ENCODE assay signal across 10 mouse cellular contexts in genomic region chr11:80335609-80336350, GRCm38 (mm10). TPM values are rescaled to one million over a fixed set of nuclear protein-coding genes. Genes with fewer than 3 reads are reported as not detected.
A peak's percentile ranks its signal among the peaks of the same experiment; 100 is the strongest.
DNase-seq lines count a peak whose midpoint lies in the region; ATAC-seq and TF ChIP-seq lines count a peak whose summit lies in the region.
"Had no signal": no experiment of that assay in that cellular context is flagged by ENCODE, and none has a peak within 500 bp of the region (broad histone marks: within the 10 kb centered on the region; RNA-seq: fewer than 3 reads in every experiment).

No protein-coding gene starts in this region.

- no peak for TF ChIP-seq POLR2A in kidney, adult 2 months (IDR thresholded peaks at IDR 0.05; ENCODE audit: low read depth, low read length)
- no peak for TF ChIP-seq POLR2A in olfactory bulb, adult 2 months (IDR thresholded peaks at IDR 0.05; ENCODE audit: insufficient read depth, low read depth, low read length)

- WGBS in kidney, adult 2 months = 12% methylated on average over 7 of the region's 7 CpGs
- 3% methylated on average over 7 of the region's 7 CpGs for WGBS in hindbrain, embryonic 15.5 days
- WGBS in olfactory bulb, adult 2 months = 28% methylated on average over 7 of the region's 7 CpGs

- DNase-seq in kidney, postnatal 14 days = peak; percentile 8
- no peak for DNase-seq in kidney, adult 2 months
- DNase-seq in embryo, embryonic 11.5 days (ENCODE audit: low read depth, low spot score) = peak; percentile 37
- no peak for DNase-seq in layer of hippocampus, postnatal 36 days
- no peak for DNase-seq in c-Kit-positive CD71-positive TER-119-positive erythroid progenitor cells, embryonic 14.5 days (ENCODE audit: low spot score)
- no peak for DNase-seq in gastrocnemius, postnatal 10 days

- H3K27me3 ChIP-seq in kidney, adult 2 months (replicated peaks; ENCODE audit: control insufficient read depth, insufficient read depth, low read length) = no peaks in the 10 kb centered on the region
- no peaks in the 10 kb centered on the region for H3K27me3 ChIP-seq in hindbrain, embryonic 15.5 days

- 0 out of 2 replicates have a peak overlapping the region, but pooled peaks have one; percentile 7 for H3K4me2 ChIP-seq in hindbrain, embryonic 15.5 days
- H3K4me2 ChIP-seq: limb, embryonic 13.5 days had no signal

- H3K36me3 ChIP-seq in kidney, adult 2 months (ENCODE audit: control insufficient read depth, insufficient read depth, low read length) = no peaks in the 10 kb centered on the region
- H3K36me3 ChIP-seq in hindbrain, embryonic 15.5 days = no peaks in the 10 kb centered on the region
- H3K36me3 ChIP-seq: limb, embryonic 13.5 days had no signal

- no peak overlapping the region for H3K4me3 ChIP-seq in kidney, adult 2 months (ENCODE audit: insufficient read depth, low read depth, low read length)
- H3K4me3 ChIP-seq in hindbrain, embryonic 15.5 days = no peak overlapping the region
- no peak overlapping the region for H3K4me3 ChIP-seq in olfactory bulb, adult 2 months (ENCODE audit: insufficient read depth, low read depth, low read length)
- H3K4me3 ChIP-seq: limb, embryonic 13.5 days had no signal

- peak; percentile 72 for ATAC-seq in hindbrain, embryonic 15.5 days (ENCODE audit: low FRiP score, low read depth)
- ATAC-seq: CD4-positive, CD25-positive, alpha-beta regulatory T cell, adult 4 months had no signal

- H3K4me1 ChIP-seq in kidney, adult 2 months (ENCODE audit: control insufficient read depth, insufficient read depth, low read length) = no peaks in the 10 kb centered on the region
- peaks cover 18% of the 10 kb centered on the region for H3K4me1 ChIP-seq in hindbrain, embryonic 15.5 days (replicated peaks)
- H3K4me1 ChIP-seq in olfactory bulb, adult 2 months (ENCODE audit: control insufficient read depth, insufficient read depth, low read length) = peaks cover 24% of the 10 kb centered on the region
- H3K4me1 ChIP-seq: limb, embryonic 13.5 days had no signal

- no peaks in the 10 kb centered on the region for H3K9me3 ChIP-seq in hindbrain, embryonic 15.5 days
- H3K9me3 ChIP-seq: limb, embryonic 13.5 days had no signal

- TF ChIP-seq CTCF in kidney, adult 2 months (conservative IDR thresholded peaks at IDR 0.05; ENCODE audit: insufficient read depth, insufficient read length, low read depth, low read length) = no peak
- no peak for TF ChIP-seq CTCF in olfactory bulb, adult 2 months (IDR thresholded peaks at IDR 0.05; ENCODE audit: insufficient read depth, low read depth, low read length)

- no peak overlapping the region for H3K27ac ChIP-seq in kidney, adult 2 months (ENCODE audit: insufficient read depth, low read depth, low read length)
- H3K27ac ChIP-seq in hindbrain, embryonic 15.5 days (replicated peaks) = peak overlapping the region; percentile 65
- peak overlapping the region; percentile 59; the same call in 1 of the 2 replicates for H3K27ac ChIP-seq in olfactory bulb, adult 2 months (ENCODE audit: insufficient read depth, low read depth, low read length)
- H3K27ac ChIP-seq: limb, embryonic 13.5 days had no signal

- no peak overlapping the region for H3K9ac ChIP-seq in hindbrain, embryonic 15.5 days
- H3K9ac ChIP-seq: limb, embryonic 13.5 days had no signal

RNA-seq across cellular contexts. Expression of gene Rhbdl3, which starts 35.1 kb away (rescaled TPM):
- 2.6 and 2.8 TPM in 2 replicates for polyA plus RNA-seq in kidney, adult 2 months (2012; rRNA removed)
- 6.9 and 8.1 TPM in 2 replicates for polyA plus RNA-seq in hindbrain, embryonic 15.5 days (2015; fragmentation: Nextera tagmentation; extraction: Ambion mirVana)
- not detected in 2 replicates for polyA plus RNA-seq in olfactory bulb, adult 2 months (2012; ENCODE audit: insufficient read depth, insufficient read length, low replicate concordance, missing spikeins)
- 10 to 100 TPM; 25.0 to 29.2 TPM for total RNA-seq in layer of hippocampus, postnatal 36 days (2021)
- 10 to 100 TPM; 11.3 to 14.0 TPM for total RNA-seq in gastrocnemius, postnatal 10 days (2021)

RNA-seq across cellular contexts. Expression of gene 5730455P16Rik, which starts 42.1 kb away (rescaled TPM):
- 4.1 and 5.0 TPM in 2 replicates for polyA plus RNA-seq in kidney, adult 2 months (2012; rRNA removed)
- polyA plus RNA-seq in hindbrain, embryonic 15.5 days (2015; fragmentation: Nextera tagmentation; extraction: Ambion mirVana) = 34.2 and 39.0 TPM in 2 replicates
- not detected in 2 replicates for polyA plus RNA-seq in olfactory bulb, adult 2 months (2012; ENCODE audit: insufficient read depth, insufficient read length, low replicate concordance, missing spikeins)
- total RNA-seq in layer of hippocampus, postnatal 36 days (2021) = 10 to 100 TPM; 50.1 to 53.0 TPM
- total RNA-seq in gastrocnemius, postnatal 10 days (2021) = 10 to 100 TPM; 25.5 to 25.9 TPM

RNA-seq across cellular contexts. Expression of gene Zfp207, which starts 47.3 kb away (rescaled TPM):
- 66.8 and 72.8 TPM in 2 replicates for polyA plus RNA-seq in kidney, adult 2 months (2012; rRNA removed)
- polyA plus RNA-seq in hindbrain, embryonic 15.5 days (2015; fragmentation: Nextera tagmentation; extraction: Ambion mirVana) = 164 and 175 TPM in 2 replicates
- 162 and 401 TPM in 2 replicates for polyA plus RNA-seq in olfactory bulb, adult 2 months (2012; ENCODE audit: insufficient read depth, insufficient read length, low replicate concordance, missing spikeins)
- total RNA-seq in layer of hippocampus, postnatal 36 days (2021) = 100 to 1,000 TPM; 149 to 169 TPM
- total RNA-seq in gastrocnemius, postnatal 10 days (2021) = 10 to 100 TPM; 68.8 to 91.9 TPM

Comparison
In these comparisons a context has a peak if more than half of its experiments do, and no peak if none do; other contexts are left out.
1. DNase-seq: peak in kidney, postnatal 14 days (single experiment) and embryo, embryonic 11.5 days (single experiment); none in kidney, adult 2 months (single experiment), layer of hippocampus, postnatal 36 days (0 of 2), c-Kit-positive CD71-positive TER-119-positive erythroid progenitor cells, embryonic 14.5 days (single experiment) and gastrocnemius, postnatal 10 days (single experiment).